8 mouse cellular contexts compared by ENCODE assay signal in the genomic region with DNA sequence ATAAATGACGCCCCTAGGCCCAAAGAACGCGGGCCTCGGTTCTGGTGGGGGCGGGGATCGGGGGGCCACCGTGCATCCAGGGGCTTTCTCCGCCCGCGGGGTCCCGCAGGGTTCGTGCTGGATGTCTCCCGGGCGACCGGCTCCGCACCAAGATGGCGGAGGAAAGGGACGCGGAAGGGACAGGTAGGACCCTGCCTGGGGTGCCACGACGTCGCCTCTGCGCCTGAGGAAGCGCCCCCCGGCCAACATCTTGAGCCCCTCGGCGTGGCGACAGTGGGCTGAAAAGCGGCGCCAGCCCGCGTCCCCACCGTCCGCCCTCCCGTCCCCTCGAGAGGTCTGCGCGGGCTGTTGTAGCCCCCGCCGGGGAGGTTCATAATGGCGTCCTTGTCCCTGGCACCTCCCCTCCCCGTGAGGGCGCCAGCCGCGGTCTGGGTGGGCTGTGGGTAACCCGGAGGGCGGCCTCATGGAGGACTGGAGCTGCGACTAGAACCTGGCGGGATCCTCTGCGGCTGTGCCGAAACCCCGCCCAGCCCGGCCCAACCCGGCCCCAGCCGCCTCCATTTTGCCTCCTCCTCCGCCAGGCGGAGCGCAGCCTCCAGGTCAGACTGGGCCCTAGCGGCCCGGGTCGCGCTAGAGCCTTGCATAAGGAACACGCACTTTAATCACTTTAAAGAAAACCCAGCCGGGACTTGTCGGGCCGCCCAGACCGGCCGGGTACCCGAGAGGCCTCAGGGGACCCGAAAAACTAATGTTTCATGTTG. TPM values are rescaled to one million over a fixed set of nuclear protein-coding genes. Genes with fewer than 3 reads are reported as not detected.
A peak's percentile ranks its signal among the peaks of the same experiment; 100 is the strongest.
DNase-seq lines count a peak whose midpoint lies in the region; ATAC-seq and TF ChIP-seq lines count a peak whose summit lies in the region.

Gene Efcab2 (plus strand): TSS at position 135 of the 761 bp plus-strand sequence.

- WGBS in forebrain, embryonic 14.5 days, result under 1% methylated on average over 60 of the region's 70 CpGs
- under 1% methylated on average over 69 of the region's 70 CpGs for WGBS in lung, adult 2 months

- H3K4me1 ChIP-seq in forebrain, embryonic 14.5 days (ENCODE audit: control insufficient read depth, insufficient read depth, low read length), result no peaks in the 10 kb centered on the region
- H3K4me1 ChIP-seq in lung, adult 2 months (ENCODE audit: control insufficient read depth, insufficient read depth, low read length), result peaks cover 4% of the 10 kb centered on the region

- H3K9me3 ChIP-seq in forebrain, embryonic 14.5 days (replicated peaks; ENCODE audit: control insufficient read depth, low read length), result no peaks in the 10 kb centered on the region

- TF ChIP-seq CTCF in lung, adult 2 months (IDR thresholded peaks at IDR 0.05; ENCODE audit: insufficient read depth, low read length), result peak; percentile 24; the same call in 1 of the 2 replicates

- no peaks in the 10 kb centered on the region for H3K36me3 ChIP-seq in forebrain, embryonic 14.5 days (ENCODE audit: control insufficient read depth, insufficient read depth, low read length)

- peak; percentile 88 for TF ChIP-seq POLR2A in lung, adult 2 months (IDR thresholded peaks at IDR 0.05; ENCODE audit: borderline replicate concordance, extremely low read depth, low read depth, low read length)

- peak; percentile 95 for DNase-seq in ES-CJ7 (ENCODE audit: low read depth, low spot score)
- DNase-seq in cerebellum, adult 11 months, result peak; percentile 89
- peak; percentile 95 for DNase-seq in forebrain, embryonic 14.5 days (ENCODE audit: low spot score)
- peak; percentile 86 for DNase-seq in heart, postnatal 25 days (ENCODE audit: low spot score)
- peak; percentile 74 to 84 for DNase-seq in layer of hippocampus, adult 18-20 months (ENCODE audit: low spot score in 2 of 2)
- peak; percentile 94 for DNase-seq in lung, adult 2 months
- DNase-seq in thymus, adult 18-20 months, result peak; percentile 87 to 89

- H3K27ac ChIP-seq in forebrain, embryonic 14.5 days (ENCODE audit: low read depth, low read length), result peak within 1 kb of the TSS; percentile 100

- ATAC-seq in forebrain, embryonic 14.5 days, result peak; percentile 96
- peak; percentile 84 for ATAC-seq in neutrophil, adult 5-6 weeks (ENCODE audit: extremely low read depth, insufficient number of reproducible peaks, low FRiP score, poor library complexity, severe bottlenecking)

- H3K27me3 ChIP-seq in forebrain, embryonic 14.5 days (replicated peaks; ENCODE audit: control insufficient read depth, insufficient read depth, low read length), result no peaks in the 10 kb centered on the region

- peak within 1 kb of the TSS; percentile 62 for H3K4me3 ChIP-seq in forebrain, embryonic 14.5 days (ENCODE audit: low read depth, low read length)
- H3K4me3 ChIP-seq in lung, adult 2 months (replicated peaks; ENCODE audit: extremely low read depth, low read depth, low read length), result peak within 1 kb of the TSS; percentile 82

- peak within 1 kb of the TSS; percentile 97 for H3K9ac ChIP-seq in forebrain, embryonic 14.5 days (ENCODE audit: low read length)

- intact Hi-C loops in heart, postnatal 25 days (cut with DNase I), result loop anchor here (1.0 to 2.0 kb wide), 4 partner anchors 37 to 88 kb away; no protein-coding TSS in a partner anchor

- peak within 1 kb of the TSS; percentile 63 for H3K4me2 ChIP-seq in forebrain, embryonic 14.5 days (ENCODE audit: low read length)

RNA-seq across cellular contexts. Expression of gene Efcab2, which starts in this region (rescaled TPM):
- polyA plus RNA-seq in forebrain, embryonic 14.5 days (2014; fragmentation: Nextera tagmentation; extraction: Ambion mirVana), result 5.9 and 7.6 TPM in 2 replicates
- 10 to 100 TPM; 71.8 to 80.5 TPM for total RNA-seq in heart, postnatal 25 days (2021)
- total RNA-seq in layer of hippocampus, adult 18-20 months (2021), result 1 to 10 TPM; 9.6 to 10.0 TPM
- 0.38 and 0.82 TPM in 2 replicates for polyA plus RNA-seq in lung, adult 2 months (2012; rRNA removed)
- total RNA-seq in neutrophil, adult 5-6 weeks (2017), result 8.1 and 11.7 TPM in 2 replicates

Comparison
In these comparisons a context has a peak if more than half of its experiments do, and no peak if none do; other contexts are left out.
1. Peak in every context shown above with its lines: DNase-seq, ATAC-seq, H3K4me3 ChIP-seq and H3K27ac ChIP-seq.
2. Peak in DNase-seq and H3K4me3 ChIP-seq in lung, adult 2 months; RNA of the gene not detected or under 1 TPM.